Mouse (Mus musculus): ENCODE data around the gene Armc10. TPM values are rescaled to one million over a fixed set of nuclear protein-coding genes. Genes with fewer than 3 reads are reported as not detected.

Armc10 gene
- 32.8 TPM for polyA plus RNA-seq (2014; fragmentation: Illumina TruSeq; extraction: RNeasy Lipid Tissue Mini Kit (QIAGEN cat#74804); ENCODE audit: low read depth, low replicate concordance)

GRCm38 (mm10) chr5:21645439-21646132, at the start of gene Armc10, which contains the start of gene Fbxl13:
Armc10 (plus strand) TSS chr5:21645813.
Fbxl13 (minus strand) TSS chr5:21645634.

GRCm38 (mm10) chr5:21701351-21702008, 55.9 kb downstream of the Armc10 start, which contains the start of gene Napepld:
Napepld (minus strand) TSS chr5:21701396.

Other genes starting within 250 kb of the Armc10 start
- 2.7 TPM for gene Ccdc146, start 221.1 kb upstream of the Armc10 start, polyA plus RNA-seq (2014; fragmentation: Illumina TruSeq; extraction: RNeasy Lipid Tissue Mini Kit (QIAGEN cat#74804); ENCODE audit: low read depth, low replicate concordance)
- gene Fam185a, start 220.9 kb upstream of the Armc10 start, polyA plus RNA-seq (2014; fragmentation: Illumina TruSeq; extraction: RNeasy Lipid Tissue Mini Kit (QIAGEN cat#74804); ENCODE audit: low read depth, low replicate concordance): 4.4 TPM
- gene Lrrc17, start 102.3 kb upstream of the Armc10 start, polyA plus RNA-seq (2014; fragmentation: Illumina TruSeq; extraction: RNeasy Lipid Tissue Mini Kit (QIAGEN cat#74804); ENCODE audit: low read depth, low replicate concordance): 9.4 TPM
- 2.6 TPM for gene Fbxl13, start 179 bp upstream of the Armc10 start, polyA plus RNA-seq (2014; fragmentation: Illumina TruSeq; extraction: RNeasy Lipid Tissue Mini Kit (QIAGEN cat#74804); ENCODE audit: low read depth, low replicate concordance)
- gene Napepld, start 55.6 kb downstream of the Armc10 start, polyA plus RNA-seq (2014; fragmentation: Illumina TruSeq; extraction: RNeasy Lipid Tissue Mini Kit (QIAGEN cat#74804); ENCODE audit: low read depth, low replicate concordance): 16.5 TPM
- 64.1 TPM for gene Pmpcb, start 91.3 kb downstream of the Armc10 start, polyA plus RNA-seq (2014; fragmentation: Illumina TruSeq; extraction: RNeasy Lipid Tissue Mini Kit (QIAGEN cat#74804); ENCODE audit: low read depth, low replicate concordance)
- gene Dnajc2, start 139.4 kb downstream of the Armc10 start, polyA plus RNA-seq (2014; fragmentation: Illumina TruSeq; extraction: RNeasy Lipid Tissue Mini Kit (QIAGEN cat#74804); ENCODE audit: low read depth, low replicate concordance): 25.0 TPM
- 95.2 TPM for gene Psmc2, start 139.5 kb downstream of the Armc10 start, polyA plus RNA-seq (2014; fragmentation: Illumina TruSeq; extraction: RNeasy Lipid Tissue Mini Kit (QIAGEN cat#74804); ENCODE audit: low read depth, low replicate concordance)
- gene Slc26a5, start 219.8 kb downstream of the Armc10 start, polyA plus RNA-seq (2014; fragmentation: Illumina TruSeq; extraction: RNeasy Lipid Tissue Mini Kit (QIAGEN cat#74804); ENCODE audit: low read depth, low replicate concordance): not detected

Data from adipose tissue, adult 10 weeks (tissue).